Mouse (Mus musculus) spleen, postnatal 36 days (tissue): ENCODE results near the gene Plgrkt.
A peak's percentile ranks its signal among the peaks of the same experiment; 100 is the strongest.

Experiments
- DNase-seq, 2 experiments: peaks; one replicate each; pipeline ENCODE4 v3.0.0; 2022; ENCODE audit warnings: low spot score in 2 of 2, mixed read lengths in 1 of 2

The Plgrkt gene

DNA sequence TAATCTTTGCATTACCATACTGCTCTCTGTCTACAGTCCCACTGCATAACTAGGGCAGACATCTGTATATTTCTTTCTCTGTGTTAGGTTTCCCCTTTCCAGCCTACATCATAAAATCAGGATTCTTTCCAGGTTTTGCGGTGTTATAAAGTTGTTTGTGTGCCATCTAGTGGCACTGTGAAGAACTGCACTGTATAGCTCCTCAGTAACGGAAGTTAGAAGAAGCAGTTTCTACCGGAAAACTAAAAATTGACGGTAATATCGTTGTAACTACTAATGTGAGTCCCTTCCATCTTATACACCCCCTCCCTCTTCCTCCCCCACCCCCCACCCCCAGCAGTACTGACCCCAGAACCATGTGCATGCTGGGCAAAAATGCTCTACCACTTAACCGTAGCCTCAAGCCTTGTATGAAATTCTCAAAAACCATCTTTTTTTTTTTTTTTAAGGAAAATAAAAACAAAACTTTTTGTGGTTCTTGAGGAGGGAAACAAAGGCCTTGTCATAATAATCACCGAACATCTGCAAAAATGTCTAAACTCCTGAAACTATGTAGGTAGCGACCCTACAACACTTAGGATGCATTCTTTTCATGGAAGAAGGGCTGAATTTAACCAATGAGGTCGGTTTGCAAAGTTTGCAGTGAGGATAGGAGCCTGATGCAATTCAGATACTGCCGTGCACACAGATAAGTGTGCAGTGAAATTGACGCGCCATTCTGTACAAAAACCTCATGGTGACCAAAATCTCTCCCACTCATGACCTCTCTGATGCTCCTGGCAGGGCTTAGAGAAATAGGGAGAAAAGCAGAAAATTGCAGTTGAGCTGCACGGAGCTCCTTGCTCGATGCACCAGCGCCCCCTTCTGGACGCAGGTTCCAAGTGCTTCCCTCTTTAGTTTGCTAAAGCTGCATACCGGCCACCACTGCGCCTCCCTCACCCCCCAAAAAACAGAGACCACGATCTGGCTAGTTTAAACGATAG lies 12.0 kb downstream of the Plgrkt start:
- DNase-seq = peak; percentile 82 to 87

DNA sequence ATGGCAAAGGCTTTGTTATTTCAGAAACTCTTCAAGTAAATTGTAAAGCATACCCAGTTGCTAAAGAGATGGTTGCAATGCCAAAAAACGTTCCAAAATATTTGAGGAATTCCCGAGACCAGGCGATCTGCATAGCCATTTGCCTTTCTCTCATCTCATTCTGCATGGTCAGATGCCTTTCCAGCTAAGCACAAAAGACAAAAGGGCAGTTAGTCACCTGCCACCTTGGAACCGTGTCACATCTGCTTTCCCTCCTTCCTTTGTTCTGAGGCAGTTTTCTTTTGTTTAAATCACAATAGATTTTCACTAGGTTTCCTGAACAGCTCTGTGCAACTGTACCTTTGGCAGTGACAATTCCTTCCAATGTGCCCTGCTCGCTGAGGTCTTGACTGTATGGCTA lies 16.2 kb downstream of the Plgrkt start:
- no peak for DNase-seq

DNA sequence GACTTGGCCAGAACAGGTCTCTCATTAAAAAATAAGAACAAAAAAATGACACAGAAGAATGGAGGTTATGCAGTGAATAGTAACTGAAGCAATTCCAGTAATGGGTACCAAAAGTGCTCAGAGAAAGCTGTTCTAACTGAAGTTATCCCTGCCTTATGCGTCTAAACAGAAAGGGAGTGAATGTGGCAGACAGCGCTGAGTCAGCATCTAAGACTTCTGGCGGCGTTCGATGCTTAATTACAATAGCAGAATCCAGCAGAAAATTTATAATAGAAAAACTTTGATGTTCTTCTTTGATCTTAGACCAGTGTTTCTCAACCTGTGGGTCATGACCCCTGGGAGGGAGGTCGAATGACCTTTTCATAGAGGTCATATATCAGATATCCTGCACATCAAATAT lies 21.6 kb downstream of the Plgrkt start:
- no peak for DNase-seq

DNA sequence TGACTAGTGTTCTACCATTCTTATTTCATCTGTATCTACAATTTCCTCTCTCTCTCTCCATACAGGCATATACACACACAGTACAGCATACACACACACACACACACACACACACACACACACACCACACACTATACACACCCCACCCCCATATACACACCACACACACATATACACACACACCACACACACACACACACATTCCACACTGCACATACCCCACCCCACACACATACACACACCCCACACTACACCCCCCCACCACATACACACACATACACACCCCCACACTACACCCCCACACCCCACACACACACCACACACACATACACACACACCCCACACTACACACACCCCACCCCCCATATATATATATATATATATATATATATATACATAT lies 22.3 kb downstream of the Plgrkt start:
- no peak for DNase-seq

DNA sequence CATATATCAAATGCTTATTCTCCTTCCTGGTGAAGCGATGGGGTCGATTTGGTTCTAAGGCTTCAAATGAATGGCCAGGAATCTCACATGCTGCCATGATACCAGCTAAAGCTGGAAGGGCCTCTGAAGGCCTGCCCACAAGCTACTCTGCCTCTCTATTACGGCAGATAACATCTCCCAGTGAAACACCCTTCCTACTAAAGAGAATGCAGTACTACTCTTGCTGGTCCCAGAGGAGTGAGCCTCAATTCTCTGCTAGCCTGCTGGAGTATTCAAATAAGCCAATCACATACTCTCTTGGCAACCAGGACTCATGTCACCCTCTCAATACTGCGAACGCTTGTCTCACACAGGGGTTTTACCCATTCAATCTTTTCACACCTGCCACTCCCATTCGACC lies 24.9 kb downstream of the Plgrkt start:
- no peak for DNase-seq

DNA sequence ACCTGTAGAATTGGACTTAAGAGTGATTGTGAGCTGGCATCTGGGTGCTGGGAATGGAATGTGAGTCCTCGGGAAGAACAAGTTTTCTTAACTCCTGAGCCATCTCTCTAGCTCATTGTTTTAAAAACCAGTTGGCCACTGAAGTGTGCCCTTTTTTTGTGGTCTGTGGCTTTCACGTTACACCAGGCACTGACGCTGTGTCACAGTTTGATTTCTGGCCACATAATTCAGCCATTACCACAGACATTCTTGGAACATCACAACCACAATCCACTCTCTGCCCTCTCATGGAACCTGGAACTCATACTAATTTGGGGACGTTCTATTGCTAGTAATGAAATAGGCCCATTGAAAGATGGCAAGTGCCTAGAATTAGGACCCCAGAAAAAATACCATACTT lies 26.2 kb downstream of the Plgrkt start:
- no peak for DNase-seq

DNA sequence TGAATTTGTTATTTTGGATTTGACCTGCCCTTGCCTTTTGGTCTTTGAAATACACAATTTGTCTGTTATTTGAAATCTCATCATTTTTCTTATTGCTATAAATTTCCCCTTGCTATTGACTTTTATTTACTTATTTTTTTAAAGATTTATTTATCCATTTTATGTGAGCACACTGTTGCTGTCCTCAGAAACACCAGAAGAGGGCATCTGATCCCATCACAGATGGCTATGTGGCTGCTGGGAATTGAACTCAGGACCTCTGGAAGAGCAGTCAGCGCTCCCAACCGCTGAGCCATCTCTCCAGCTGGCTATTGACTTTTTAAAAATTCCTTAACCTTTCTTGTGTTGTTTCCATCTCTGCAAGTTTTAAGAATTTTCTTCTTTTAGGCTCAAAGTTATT lies 30.6 kb downstream of the Plgrkt start:
- DNase-seq = no peak

DNA sequence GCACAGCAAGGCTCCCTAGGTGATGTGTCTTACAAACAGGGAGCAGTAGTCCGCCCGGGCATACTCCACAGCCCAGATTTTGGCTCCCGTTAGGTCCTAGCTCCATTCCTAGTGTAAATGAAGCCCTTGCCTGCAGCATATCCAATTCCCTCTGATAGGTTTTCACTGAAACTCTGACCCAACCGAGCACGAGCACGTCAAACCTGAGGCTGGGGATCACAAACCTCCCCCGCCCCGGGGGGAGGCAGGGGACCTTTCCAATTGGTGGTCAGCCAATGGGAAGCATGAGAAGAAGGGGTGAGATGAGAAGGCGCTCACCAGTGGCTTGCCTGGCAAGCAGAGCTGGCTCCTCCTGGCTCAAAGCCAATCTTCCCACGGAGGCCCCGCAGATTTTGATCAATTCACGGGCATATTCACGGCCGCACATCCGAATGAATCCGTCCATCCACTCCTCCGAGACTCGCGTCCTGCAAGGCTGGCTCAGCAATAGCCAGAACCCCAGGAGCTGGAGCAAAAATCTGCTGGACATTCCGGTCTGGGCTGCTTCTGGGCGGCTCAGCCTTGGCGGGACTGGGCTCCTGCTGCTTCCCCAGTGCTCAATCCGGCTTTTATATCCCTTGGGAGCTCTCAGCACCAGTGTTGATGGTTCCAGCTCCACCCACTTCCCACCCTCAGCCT lies 33.0 kb downstream of the Plgrkt start, which contains the start of gene Rln1:
Rln1 (minus strand) TSS at position 603 of the 678 bp plus-strand sequence.
- DNase-seq = no peak

DNA sequence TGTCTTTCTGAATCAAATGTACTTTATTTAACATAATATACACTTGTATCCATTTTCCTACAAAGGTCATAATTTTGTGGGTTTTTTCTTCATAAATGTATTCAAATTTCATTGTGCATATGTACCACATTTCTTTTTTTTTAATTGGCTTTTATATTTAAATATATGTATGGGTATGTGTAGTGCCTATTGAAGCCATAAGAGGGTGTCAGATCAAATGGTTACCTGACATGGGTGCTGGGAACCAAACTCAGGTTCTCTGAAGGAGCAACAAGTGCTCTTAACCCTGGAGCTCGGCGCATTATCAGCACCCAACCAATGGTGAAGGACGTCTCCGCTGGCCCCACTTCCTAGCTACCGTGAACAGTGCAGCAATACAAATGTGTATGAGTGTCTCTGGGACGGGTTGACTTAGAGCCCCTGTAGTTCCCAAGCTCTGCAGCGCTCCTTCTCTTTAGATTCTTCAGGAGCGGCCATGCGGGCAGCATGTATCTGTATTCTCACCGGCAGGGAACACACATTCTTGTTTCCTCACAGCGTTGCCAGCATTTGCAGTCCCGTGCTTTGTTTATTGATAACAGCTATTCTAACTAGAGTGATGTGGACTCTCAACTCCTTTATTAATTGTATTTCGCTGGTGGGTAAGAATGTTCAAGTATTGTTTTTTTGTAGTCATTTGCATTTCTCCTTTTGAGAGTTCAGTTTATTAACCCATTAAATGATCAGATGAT lies 40.2 kb downstream of the Plgrkt start:
- no peak for DNase-seq

DNA sequence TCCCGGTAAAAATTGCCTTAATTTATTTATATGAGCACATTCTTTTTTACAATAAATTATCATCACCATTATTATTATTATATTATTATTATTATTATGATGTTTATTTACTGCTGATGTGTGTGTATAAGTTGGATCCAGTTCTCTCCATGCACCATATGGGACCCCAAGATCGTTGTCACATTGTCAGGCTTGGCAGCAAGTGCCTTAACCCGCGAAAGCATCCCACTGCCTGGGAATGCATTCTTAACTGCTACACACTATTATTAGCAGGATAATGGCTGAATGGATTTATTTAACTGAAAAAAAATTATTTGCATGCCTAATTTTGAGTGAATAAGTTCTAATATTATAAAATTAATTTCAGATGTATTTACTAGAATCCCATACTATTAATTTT lies 40.8 kb downstream of the Plgrkt start:
- no peak for DNase-seq

DNA sequence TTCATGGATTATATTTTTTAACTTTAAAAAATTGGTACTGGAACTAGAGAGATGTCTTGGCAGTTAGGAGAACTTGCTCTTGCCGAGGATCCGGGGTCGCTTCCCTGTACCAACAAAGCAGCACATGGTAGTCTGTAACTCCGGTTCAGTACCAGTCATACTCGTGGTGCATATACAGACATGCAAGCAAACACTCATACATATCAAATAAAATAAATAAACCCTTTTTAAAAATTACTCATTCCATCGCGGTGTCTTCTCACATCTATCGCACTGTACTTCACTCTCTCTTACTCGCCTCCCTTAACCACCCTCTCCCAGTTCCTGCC lies 41.4 kb downstream of the Plgrkt start:
- no peak for DNase-seq

DNA sequence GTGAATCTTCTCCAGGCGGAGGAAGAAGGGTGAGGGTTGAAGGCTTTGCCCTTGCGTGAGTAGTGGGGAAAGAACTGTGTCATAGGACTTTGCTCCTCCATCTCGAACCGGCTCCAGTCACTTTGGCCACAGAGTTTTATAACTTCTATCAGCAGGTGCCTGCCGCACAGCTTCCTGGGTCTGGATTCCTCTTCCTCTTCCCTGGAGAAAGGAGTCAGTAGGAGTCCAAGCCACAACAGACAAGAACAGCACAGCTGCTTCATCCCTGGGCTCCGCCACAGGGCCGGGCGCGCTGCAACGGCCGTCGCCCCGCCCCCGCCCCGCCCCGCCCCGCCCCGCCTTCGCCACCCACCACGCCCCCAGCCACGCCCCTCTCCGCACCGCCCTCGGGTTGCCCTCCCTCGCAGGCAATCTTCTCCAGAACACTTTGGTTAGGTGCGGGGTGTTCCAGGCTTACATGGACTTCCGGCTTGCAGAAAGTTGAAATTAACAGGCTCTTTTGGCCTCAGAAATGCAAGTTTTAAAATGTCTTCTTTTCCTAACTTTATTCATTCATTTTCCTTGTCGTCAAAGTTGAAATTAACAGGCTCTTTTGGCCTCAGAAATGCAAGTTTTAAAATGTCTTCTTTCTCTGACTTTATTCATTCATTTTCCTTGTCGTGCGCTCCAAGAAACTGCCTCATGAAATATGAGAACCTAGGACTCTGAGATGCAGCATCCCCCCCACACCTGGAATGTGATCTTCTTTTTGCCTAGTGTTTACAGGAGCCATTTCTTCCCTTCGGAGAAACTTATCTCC lies 41.9 kb downstream of the Plgrkt start, which contains the start of gene Insl6:
Insl6 (minus strand) TSS at position 304 of the 799 bp plus-strand sequence.
- DNase-seq = peak; percentile 54 to 62

DNA sequence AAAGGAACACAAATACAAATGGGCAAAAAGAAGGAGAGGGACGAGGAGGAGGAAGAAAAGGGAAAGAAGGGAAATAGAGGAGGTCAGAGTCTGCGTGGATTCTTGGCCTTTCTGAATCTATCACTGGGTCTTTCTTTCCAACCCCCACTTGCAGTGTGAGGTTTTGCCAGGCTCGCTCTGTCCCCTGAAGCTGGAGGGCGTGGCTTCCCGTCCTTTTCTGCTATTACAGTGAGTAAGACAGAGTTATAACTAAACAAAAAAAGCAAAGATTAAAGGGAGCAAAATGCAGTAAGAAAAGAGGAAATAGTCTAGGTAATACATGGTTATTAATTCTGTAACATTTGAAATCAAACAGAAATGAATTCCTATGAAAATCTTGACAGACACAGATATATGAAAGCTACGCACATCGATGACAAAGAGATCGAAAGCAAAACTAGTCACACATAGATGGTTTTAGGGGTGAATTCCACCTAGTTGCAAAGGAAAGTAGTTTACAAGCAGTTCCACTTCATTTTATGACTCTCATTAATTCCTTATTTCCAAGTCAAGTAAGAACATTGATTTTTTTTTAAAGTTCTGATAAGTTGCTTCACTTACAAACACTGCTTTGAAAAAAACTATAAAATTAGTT lies 43.7 kb downstream of the Plgrkt start:
- DNase-seq = peak; percentile 11 to 16

DNA sequence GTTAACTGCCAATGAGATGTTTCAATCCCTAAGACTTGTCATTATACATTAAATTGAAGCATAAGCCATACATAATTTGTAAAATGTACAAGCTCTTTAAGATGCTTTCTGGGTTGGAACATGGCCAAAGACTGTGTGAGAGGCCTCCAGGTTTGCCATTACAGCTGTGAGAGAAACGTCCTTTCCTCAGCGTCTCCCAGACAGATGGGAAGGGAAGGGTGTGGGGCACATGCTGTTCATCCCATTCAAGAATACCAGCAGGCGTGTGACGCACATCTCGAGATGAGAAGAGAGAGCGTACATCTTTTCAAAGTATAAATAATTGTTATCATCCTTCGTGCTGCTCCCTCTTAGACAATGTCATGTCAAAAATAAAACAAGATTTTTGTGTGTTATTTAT lies 54.5 kb downstream of the Plgrkt start:
- DNase-seq = no peak

DNA sequence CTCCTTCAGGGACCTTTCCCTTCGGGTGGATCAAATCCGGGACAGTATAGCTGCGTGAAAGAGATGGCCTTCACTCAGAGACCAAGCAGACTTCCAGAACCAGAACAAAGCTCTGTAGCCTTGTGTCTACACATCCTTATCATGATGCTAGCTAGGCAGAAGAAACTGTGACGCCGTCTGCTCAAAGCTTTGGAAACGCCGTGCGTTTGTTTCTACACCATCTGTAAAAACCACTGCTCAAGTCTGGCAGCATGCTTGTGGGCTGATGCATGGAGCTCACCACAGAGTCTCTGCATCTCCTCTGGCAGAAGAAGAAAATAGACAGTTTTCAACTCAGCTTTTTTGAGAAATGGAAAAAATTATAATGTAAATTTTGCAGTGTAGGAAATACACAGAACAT lies 55.4 kb downstream of the Plgrkt start:
- no peak for DNase-seq

DNA sequence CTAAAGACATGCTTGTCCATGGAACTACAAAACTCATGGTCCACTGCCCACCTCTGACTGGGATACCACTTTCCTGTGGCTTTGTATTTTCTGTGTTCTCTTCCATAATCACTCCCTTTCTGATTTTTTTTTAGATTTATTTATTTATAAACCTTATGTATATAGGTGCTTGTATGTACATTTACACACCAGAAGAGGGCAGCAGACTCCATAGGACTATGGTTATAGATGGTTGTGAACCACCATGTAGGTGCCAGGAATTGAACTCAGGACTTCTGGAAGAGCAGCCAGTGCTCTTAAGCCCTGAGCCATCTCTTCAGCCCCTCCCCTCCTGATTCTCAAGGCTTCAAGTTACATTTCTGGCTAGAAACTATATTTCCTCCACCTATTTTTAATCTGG lies 58.4 kb downstream of the Plgrkt start:
- DNase-seq = no peak

DNA sequence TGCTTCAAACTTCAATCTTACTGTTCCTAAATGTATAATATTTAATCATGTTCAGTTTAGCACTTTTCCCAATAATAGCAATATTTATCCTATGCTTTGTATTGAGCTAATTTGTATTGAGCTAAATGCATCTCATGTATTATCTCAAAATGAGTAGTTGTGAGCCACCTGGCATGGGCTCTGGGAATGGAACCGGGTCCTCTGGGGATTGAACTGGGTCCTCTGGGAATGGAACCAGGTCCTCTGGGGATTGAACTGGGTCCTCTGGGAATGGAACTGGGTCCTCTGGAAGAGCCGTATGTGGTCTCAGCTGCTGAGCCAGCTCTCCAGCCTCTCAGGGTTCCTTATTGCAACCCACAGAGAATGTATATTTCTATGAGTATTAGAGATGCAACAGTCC lies 65.1 kb downstream of the Plgrkt start:
- DNase-seq = no peak

DNA sequence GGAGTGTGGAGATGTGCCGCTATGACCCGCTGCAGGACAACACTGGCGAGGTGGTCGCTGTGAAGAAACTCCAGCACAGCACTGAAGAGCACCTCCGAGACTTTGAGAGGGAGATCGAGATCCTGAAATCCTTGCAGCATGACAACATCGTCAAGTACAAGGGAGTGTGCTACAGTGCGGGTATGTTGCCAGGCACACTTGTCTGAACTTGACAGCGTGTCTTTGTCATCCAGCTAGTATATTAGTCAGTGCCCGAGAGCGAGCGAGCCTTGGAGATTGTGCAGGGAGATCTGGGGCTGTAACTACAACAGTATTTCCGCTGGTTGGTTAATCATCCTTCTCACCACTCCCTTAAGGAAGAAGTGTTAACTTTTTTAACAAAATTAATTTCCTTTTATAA lies 66.3 kb downstream of the Plgrkt start:
- no peak for DNase-seq
